Mouse (Mus musculus) spleen, adult 2 months (tissue): ENCODE results near the gene Mfsd9. TPM values are rescaled to one million over a fixed set of nuclear protein-coding genes. Genes with fewer than 3 reads are reported as not detected.

ENCODE experiments used
- DNase-seq, 2 experiments: peaks; one replicate each; pipeline versions ENCODE4 v3.0.0 to v3.0.0-alpha.2; 2012 to 2021; ENCODE audit warnings: low spot score in 2 of 2, low read depth in 1 of 2
- H3K27ac ChIP-seq: fragments of 200-500 bp; 2 replicates; pipeline ENCODE4 v1.5.1; 2012; ENCODE audit warnings: low read length, inconsistent platforms; ENCODE audit not compliant: insufficient read depth
- H3K27me3 ChIP-seq: fragments of 200-500 bp; 2 replicates; pipeline ENCODE4 v1.6.1; 2012; ENCODE audit warnings: mild to moderate bottlenecking, moderate library complexity, low read length, inconsistent platforms; ENCODE audit not compliant: control insufficient read depth, insufficient read depth
- H3K36me3 ChIP-seq: fragments of 200-500 bp; 2 replicates; pipeline ENCODE4 v1.6.1; 2012; ENCODE audit warnings: mild to moderate bottlenecking, low read length, inconsistent platforms; ENCODE audit not compliant: control insufficient read depth, insufficient read depth
- H3K4me1 ChIP-seq: fragments of 200-500 bp; 2 replicates; pipeline ENCODE4 v1.6.1; 2011; ENCODE audit warnings: inconsistent platforms; ENCODE audit not compliant: control insufficient read depth, insufficient read depth, insufficient read length
- H3K4me3 ChIP-seq: fragments of 200-500 bp; 2 replicates; pipeline ENCODE4 v1.5.1; 2011; ENCODE audit warnings: mild to moderate bottlenecking, inconsistent platforms; ENCODE audit not compliant: insufficient read depth, insufficient read length; ENCODE audit errors: extremely low read depth
- CTCF ChIP-seq: fragments of 200-500 bp; IDR thresholded peaks from 2 replicates; pipeline ENCODE4 v1.5.1; 2011; ENCODE audit warnings: mild to moderate bottlenecking, inconsistent platforms; ENCODE audit not compliant: insufficient read depth, insufficient read length, insufficient replicate concordance; ENCODE audit errors: extremely low read depth
- POLR2A ChIP-seq: fragments of 200-500 bp; IDR thresholded peaks from 2 replicates; pipeline ENCODE4 v1.6.1; 2011; ENCODE audit warnings: low read depth, low read length, inconsistent platforms
- WGBS: fragments of 180-500 bp; shearing (Covaris S2); methylation state at CpG from one replicate; pipeline ENCODE4 v1.1.7; 2018; 5-methylcytosine and 5-hydroxymethylcytosine counted together
- polyA plus RNA-seq: library from polyadenylated mRNA; depleted of rRNA; stranded (reverse); fragments of >200 nt; gene quantifications from 2 replicates; pipeline ENCODE4 v1.2.3, GENCODE M21; 2012

Mfsd9 gene
- polyA plus RNA-seq, 1 experiment, result 0.83 TPM

DNA sequence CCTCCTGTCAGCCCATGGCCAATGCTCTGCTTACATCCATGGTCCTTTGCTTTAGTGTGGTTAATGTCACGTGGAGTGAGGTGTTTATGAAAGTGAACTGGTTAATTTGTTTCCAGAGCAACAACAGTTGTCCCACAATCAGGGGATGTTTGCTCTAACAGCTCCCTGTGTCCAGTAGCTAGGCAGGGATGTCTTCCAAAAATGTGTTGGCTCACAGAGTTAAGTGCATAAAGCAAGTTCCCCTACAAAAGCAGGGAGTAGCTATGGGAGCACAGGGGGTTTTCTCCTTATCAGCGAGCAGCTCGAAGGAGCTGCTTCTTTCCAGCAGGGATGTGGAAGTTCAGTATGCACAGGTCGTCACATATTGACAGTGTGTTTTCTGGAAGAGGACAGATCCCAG lies 34.0 kb upstream of the Mfsd9 start:
- no peak for TF ChIP-seq CTCF
- TF ChIP-seq POLR2A, result no peak
- 77% methylated on average over 4 of the region's 4 CpGs for WGBS
- H3K36me3 ChIP-seq, result no peaks in the 10 kb centered on the region
- no peaks in the 10 kb centered on the region for H3K27me3 ChIP-seq
- DNase-seq, result no peak
- H3K27ac ChIP-seq, result no peak overlapping the region
- no peak overlapping the region for H3K4me3 ChIP-seq
- H3K4me1 ChIP-seq, result no peaks in the 10 kb centered on the region

DNA sequence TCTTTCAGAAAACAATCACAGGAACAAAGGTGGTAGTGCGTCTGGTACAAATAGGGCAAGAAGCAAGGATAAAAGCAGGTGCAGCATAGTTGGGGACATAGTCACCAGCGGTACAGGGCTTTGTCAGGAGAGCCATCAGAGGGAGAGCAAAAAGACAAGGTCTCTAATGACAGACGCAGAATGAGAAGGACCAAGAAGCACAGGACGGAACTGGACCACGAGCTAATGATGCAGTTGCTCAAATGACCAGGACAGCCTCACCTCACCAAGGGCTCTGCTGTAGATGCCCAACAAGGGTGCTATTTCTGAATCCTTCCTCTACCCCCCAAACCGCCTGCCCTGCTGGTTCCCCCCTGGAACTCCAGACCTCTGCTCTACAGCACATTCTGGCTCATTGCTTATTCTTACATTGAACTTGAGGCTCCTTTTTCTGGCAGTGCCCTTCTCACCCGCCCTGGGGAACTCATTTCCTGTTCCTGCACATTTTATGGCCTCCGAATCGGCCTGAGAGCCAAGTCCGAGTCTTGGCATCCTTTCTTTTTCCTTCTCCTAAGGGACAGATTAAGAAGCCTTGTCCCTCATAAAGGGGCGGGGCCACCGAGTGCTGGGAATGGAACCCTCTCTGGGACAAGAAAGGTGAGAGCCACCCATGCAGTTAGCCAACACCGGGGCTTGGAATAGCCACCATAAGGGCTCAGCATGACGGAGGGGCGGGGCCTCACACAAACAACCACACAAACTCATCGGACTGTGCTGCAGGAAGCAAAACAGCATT lies 24.8 kb upstream of the Mfsd9 start:
- H3K27ac ChIP-seq, result no peak overlapping the region
- no peak overlapping the region for H3K4me3 ChIP-seq
- no peaks in the 10 kb centered on the region for H3K36me3 ChIP-seq
- DNase-seq, result no peak
- 67% methylated on average over 16 of the region's 16 CpGs for WGBS
- H3K4me1 ChIP-seq, result no peaks in the 10 kb centered on the region
- TF ChIP-seq CTCF (no peak), POLR2A (no peak)
- H3K27me3 ChIP-seq, result no peaks in the 10 kb centered on the region

DNA sequence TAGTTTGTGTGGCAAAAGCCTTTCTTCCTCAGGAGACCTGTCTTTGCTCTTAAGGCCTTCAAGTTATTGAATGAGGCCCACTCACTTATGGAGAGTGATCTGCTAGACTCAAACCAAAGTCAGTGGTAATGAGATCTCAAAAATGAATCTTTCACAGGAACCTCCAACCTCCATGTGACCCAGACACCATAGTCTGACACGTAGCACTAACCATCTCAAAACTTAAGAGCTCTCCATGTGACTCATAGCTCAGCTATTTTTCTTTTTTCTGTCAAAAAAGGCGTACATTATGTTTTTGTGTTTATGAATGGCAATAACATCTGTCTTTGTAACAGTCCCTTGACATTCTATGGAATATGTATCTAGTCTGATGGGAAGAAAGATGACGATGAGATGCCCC lies 18.2 kb upstream of the Mfsd9 start:
- 83% methylated on average over 3 of the region's 3 CpGs for WGBS
- Histone ChIP-seq H3K36me3 (no peaks in the 10 kb centered on the region), H3K27ac (no peak overlapping the region), H3K4me3 (no peak overlapping the region), H3K27me3 (no peaks in the 10 kb centered on the region), H3K4me1 (no peaks in the 10 kb centered on the region)
- no peak for DNase-seq
- TF ChIP-seq CTCF, result no peak
- no peak for TF ChIP-seq POLR2A

GRCm38 (mm10) chr1:40805891-40806290 lies 15.4 kb upstream of the Mfsd9 start:
- Histone ChIP-seq H3K36me3 (no peaks in the 10 kb centered on the region), H3K4me3 (no peak overlapping the region), H3K27ac (no peak overlapping the region), H3K27me3 (no peaks in the 10 kb centered on the region), H3K4me1 (no peaks in the 10 kb centered on the region)
- DNase-seq, result no peak
- WGBS, result 90% methylated on average over 11 of the region's 11 CpGs
- TF ChIP-seq CTCF, result no peak
- TF ChIP-seq POLR2A, result no peak

DNA sequence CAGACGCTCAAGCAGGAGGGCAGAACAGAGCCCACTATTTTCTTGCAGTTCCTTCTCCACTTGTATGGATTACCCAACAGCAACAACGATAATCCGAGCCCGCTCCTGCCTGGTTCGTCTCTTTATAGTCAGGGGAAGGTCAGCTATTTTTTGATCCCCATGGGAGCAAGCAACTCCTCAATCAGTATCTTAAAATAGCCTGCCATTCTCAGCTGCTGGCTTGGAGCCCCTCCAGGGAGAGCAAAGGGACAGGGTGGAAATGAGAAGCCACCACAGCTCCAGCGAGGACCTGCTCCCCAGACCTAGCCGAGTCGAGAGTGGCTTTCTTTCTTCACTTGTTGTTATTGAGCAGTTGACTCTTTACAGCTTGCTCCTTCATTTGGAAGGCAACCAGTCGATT lies 14.9 kb upstream of the Mfsd9 start, which contains the start of gene Tmem182:
Gene Tmem182, plus strand, starts transcription at position 251 of the 400 bp plus-strand sequence.
- Histone ChIP-seq H3K4me3 (no peak within 1 kb of the TSS), H3K27me3 (no peaks in the 10 kb centered on the region), H3K27ac (no peak within 1 kb of the TSS), H3K4me1 (no peaks in the 10 kb centered on the region), H3K36me3 (no peaks in the 10 kb centered on the region)
- no peak for TF ChIP-seq POLR2A
- TF ChIP-seq CTCF, result no peak
- 77% methylated on average over 9 of the region's 9 CpGs for WGBS
- no peak for DNase-seq

DNA sequence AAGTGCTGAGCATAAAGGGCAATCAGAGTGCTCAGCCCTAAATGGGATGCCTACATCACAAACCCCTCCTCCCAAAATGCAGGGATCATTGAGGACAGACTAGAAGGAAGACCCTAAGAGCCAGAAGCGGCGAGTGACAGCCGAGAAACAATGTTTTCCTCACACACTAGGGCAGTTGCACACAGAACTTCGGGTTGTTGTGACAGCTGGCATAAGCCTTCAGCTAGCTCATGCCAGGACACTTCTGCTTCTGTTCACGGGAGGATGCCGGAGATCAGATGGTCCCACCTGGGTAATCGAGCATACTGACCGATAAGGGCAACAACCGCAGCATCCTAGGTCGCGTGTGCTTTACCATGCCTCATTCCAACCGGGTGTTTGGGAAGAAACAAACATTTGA lies 13.6 kb upstream of the Mfsd9 start:
- no peak for DNase-seq
- Histone ChIP-seq H3K27me3 (no peaks in the 10 kb centered on the region), H3K4me1 (no peaks in the 10 kb centered on the region), H3K36me3 (no peaks in the 10 kb centered on the region), H3K4me3 (no peak overlapping the region), H3K27ac (no peak overlapping the region)
- TF ChIP-seq CTCF, result no peak
- TF ChIP-seq POLR2A, result no peak
- 88% methylated on average over 12 of the region's 12 CpGs for WGBS

DNA sequence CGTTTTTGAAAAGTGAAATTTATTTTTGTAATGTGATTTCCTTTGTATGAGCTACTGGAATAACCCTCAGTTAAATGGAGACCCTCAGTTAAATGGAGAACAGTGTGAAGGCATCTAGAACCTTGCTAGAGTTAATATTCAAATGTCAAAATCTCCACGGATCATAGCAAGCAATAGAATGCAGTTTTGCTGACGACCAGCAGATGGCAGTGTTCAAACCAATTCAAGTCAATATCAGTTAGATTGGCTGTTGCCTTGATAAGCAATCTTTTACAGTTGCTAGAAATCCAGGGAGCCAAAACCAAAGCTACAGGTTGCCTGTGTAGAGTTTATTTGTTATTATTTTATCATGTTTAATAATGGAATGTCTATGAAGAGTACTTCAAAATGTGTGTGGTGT lies 12.3 kb upstream of the Mfsd9 start:
- Histone ChIP-seq H3K4me3 (no peak overlapping the region), H3K27ac (no peak overlapping the region), H3K4me1 (no peaks in the 10 kb centered on the region), H3K27me3 (no peaks in the 10 kb centered on the region), H3K36me3 (no peaks in the 10 kb centered on the region)
- WGBS, result 22% methylated on average over 3 of the region's 3 CpGs
- DNase-seq, result peak; percentile 18 to 33
- TF ChIP-seq POLR2A (no peak), CTCF (0 out of 2 replicates have a peak, but pooled peaks have one; percentile 5)
